Mouse (Mus musculus) left cerebral cortex, postnatal 10 days (tissue): ENCODE data around the gene Cdcp1. TPM values are rescaled to one million over a fixed set of nuclear protein-coding genes. Genes with fewer than 3 reads are reported as not detected.
A peak's percentile ranks its signal among the peaks of the same experiment; 100 is the strongest.

ENCODE experiments used
- DNase-seq, 2 experiments: peaks; one replicate each; pipeline ENCODE4 v3.0.0; 2021 to 2022; ENCODE audit warnings: low spot score in 2 of 2, mixed read lengths in 1 of 2; ENCODE audit errors: extremely low spot score in 1 of 2
- intact Hi-C: fragments of 180-260 bp; cut with DNase I; formaldehyde crosslinking; loops from one replicate; pipeline ENCODE4 v1.15.1; 2025
- total RNA-seq, 2 experiments: library from RNA; stranded (reverse); gene quantifications; 2 replicates each; pipeline ENCODE4 v1.2.3; 2021

Cdcp1 gene
- total RNA-seq, 2 experiments from 2014 or later, result 0.13 to 0.16 TPM

DNA sequence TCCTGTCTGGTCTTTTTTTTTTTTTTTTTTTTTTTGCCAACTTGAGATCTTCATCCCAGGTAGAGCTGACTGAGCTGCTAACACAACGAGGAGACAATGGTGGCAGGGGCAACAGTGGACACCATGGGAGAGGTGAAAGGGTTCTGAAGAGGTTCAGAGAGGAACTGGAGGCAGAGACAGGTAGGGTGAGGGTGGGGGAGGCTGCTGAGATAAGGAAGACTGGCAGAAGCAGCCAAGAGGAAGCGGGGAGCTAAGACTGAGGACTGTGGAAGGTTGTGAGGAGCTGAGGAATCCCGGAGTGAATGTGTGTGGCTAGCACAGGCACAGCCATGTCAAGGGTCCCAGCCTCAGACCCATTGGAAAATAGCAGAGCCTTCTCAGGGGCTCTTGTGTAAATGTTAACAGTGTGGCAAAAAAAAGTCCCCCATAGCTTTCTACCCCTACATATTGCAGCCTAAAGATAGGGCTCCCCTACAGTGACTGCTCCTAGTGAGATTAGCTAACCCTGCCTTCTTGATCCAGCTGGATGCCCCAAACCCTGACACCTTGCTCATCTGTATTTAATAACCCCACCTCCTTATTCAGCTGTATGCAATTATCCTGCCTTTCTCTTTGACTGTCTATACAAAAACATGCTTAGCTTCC lies 11.4 kb upstream of the Cdcp1 start:
- no peak for DNase-seq
- intact Hi-C loops, result no loop called here

DNA sequence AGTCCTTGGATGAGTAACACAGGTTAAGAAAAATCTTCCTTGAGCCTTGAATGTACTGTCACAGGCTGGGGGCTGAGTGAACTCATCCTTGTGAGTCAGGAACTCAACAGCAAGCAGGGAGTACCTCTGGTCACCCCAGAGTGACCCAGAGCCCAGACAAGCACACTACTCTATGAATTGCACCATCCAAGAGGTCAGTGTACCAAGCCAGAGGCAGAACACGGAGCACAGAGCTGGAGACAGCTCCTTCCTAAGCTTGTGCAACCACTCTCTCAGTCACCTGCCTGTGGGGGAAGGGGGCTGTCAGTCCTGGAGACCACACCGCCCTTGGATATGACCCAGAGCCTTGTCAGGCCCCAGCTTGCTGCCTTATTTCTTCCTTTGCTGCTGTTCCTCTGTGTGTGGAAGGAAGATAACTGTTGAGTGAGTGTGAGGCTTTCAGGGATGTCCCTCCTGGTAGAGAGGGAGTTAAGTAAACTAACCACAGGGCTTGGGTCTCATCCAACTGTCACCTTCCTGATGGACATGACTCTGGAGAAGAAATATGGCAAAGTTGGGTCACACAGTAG lies 9.1 kb upstream of the Cdcp1 start:
- DNase-seq, result no peak

DNA sequence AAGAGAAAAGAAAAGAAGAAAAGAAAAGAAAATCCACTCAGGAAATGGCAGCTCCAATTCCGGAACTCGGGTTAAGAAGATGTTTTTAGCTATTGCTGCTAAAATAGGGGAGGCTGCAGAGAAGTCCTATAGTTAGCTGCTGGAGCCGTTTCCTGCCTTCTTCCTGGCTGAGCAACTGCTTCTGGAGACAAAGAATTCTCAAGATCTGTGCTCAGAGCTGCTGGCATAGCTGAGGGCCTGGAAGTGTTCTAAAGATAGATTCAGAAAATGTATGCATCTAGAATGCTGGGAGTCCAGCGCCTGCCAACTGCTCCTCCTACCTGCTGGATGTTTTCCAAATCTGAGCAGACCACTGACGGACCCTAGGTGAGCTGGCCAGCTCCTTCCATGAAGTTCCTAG lies 4.0 kb upstream of the Cdcp1 start:
- intact Hi-C loops, result no loop called here
- peak in 1 of 2 experiments; percentile 49 for DNase-seq

More for the DNA sequence above, 9.1 kb upstream of the Cdcp1 start:
- intact Hi-C loops, result no loop called here

GRCm38 (mm10) chr9:123213371-123213770 lies 2.5 kb downstream of the Cdcp1 start:
- intact Hi-C loops, result no loop called here
- DNase-seq, result no peak

- no peak for DNase-seq
- intact Hi-C loops, result no loop called here
Observed at GRCm38 (mm10) chr9:123207895-123208294, 7.9 kb downstream of the Cdcp1 start.

GRCm38 (mm10) chr9:123206948-123207347 lies 8.9 kb downstream of the Cdcp1 start:
- intact Hi-C loops, result no loop called here
- DNase-seq, result no peak

DNA sequence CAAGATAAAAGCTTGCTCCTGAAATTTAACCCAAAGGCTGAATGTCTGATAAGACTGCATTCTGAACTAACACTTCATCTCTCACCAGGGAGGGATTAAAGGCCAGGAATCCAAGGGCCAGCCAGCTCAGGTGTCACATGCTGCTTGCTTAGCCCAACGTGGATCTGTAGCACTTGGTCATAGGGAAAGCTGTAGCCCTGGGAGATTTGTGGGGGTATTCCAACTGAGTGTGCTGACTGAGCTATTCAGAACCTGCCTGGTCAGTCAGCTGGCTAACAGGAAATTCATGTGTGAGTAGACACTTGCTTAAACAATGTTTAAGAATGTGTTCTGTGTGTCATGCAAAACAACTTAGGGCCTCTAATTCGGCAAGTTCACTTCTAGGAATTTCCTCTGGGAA lies 9.3 kb downstream of the Cdcp1 start:
- intact Hi-C loops, result no loop called here
- no peak for DNase-seq

DNA sequence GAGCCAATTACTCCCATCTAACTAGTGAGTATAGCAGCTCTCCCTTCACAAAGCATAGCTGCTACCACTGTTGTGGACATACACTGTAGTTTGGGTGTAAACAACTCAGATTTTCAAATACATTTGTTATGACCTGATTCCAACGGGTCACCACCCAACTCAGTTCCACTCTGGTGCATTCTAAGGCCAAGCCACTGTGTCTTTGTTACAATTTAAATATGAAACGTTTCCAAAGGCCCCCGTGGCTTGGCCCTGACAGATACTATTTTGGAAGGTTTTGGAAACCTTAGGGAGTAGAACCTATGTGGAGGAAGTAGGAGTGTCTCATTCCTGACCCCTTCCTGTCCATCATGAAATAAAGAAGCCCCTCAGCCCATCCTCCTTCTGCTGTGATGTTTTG lies 15.7 kb downstream of the Cdcp1 start:
- intact Hi-C loops, result no loop called here

GRCm38 (mm10) chr9:123188271-123188670 lies 27.6 kb downstream of the Cdcp1 start:
- intact Hi-C loops, result no loop called here
- no peak for DNase-seq

More for the DNA sequence above, 15.7 kb downstream of the Cdcp1 start:
- no peak for DNase-seq

- DNase-seq, result no peak
- intact Hi-C loops, result no loop called here
Observed at GRCm38 (mm10) chr9:123187589-123187988, 28.2 kb downstream of the Cdcp1 start.

- no peak for DNase-seq
- intact Hi-C loops, result no loop called here
Observed at GRCm38 (mm10) chr9:123186151-123186550, 29.7 kb downstream of the Cdcp1 start.

GRCm38 (mm10) chr9:123185546-123185945 lies 30.3 kb downstream of the Cdcp1 start:
- intact Hi-C loops, result no loop called here
- no peak for DNase-seq

- intact Hi-C loops, result no loop called here
- DNase-seq, result no peak
Observed at GRCm38 (mm10) chr9:123183226-123183625, 32.6 kb downstream of the Cdcp1 start.

- intact Hi-C loops, result no loop called here
- DNase-seq, result no peak
Observed at GRCm38 (mm10) chr9:123180003-123180402, 35.8 kb downstream of the Cdcp1 start.

GRCm38 (mm10) chr9:123177380-123178048 lies 38.3 kb downstream of the Cdcp1 start:
- no peak for DNase-seq
- intact Hi-C loops, result no loop called here

DNA sequence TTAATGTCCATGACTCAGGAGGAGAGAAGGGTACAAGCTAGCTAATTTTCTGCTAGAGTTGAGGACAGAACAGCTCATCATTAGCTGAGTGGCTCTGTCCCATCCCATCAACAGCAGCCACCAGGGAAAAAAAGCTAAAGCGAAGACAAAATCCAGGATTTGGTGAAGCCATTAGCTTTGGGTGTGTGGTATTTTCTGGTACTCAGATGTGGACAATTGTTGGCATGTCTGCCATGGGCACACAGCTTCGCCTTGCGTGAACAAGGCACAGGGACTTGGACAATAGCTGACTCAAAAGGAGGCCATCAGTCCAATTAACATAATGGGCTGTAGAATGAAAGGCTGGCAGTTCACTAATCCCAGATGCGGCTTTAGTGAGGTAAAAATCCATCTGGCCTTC lies 41.5 kb downstream of the Cdcp1 start:
- no peak for DNase-seq
- intact Hi-C loops, result no loop called here

DNA sequence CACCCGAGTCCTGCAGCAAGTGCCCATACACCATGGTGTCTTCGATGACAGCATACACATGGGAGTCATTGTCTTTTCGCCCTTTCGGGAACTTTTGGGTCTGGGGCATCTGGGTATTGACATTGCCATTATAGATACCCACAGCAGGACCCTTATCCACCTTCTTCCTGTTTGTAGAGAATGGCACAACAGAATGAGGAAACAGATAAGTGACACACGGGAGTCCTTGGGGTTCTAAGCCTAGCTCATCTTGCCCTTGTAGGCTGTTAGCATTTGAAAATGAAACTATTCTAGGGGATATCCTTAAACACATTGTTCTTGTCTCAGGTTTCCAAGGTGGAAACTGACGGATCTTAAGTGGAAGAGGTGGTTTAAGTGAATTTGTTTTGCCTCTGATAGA lies 42.1 kb downstream of the Cdcp1 start:
- intact Hi-C loops, result no loop called here
- no peak for DNase-seq

- DNase-seq, result no peak
- intact Hi-C loops, result no loop called here
Observed at GRCm38 (mm10) chr9:123165781-123166443, 49.9 kb downstream of the Cdcp1 start.

- intact Hi-C loops, result no loop called here
- DNase-seq, result no peak
Observed at GRCm38 (mm10) chr9:123162985-123163694, 52.7 kb downstream of the Cdcp1 start.
